Mouse (Mus musculus) embryonic facial prominence, embryonic 15.5 days (tissue): Measurements from ENCODE around the gene Map3k1. TPM values are rescaled to one million over a fixed set of nuclear protein-coding genes. Genes with fewer than 3 reads are reported as not detected.

Experiments used
- ATAC-seq: fragments of 200-750 bp; cut with Nextera tagmentation; 2 replicates; pipeline ENCODE4 v1.8.0; 2017; ENCODE audit warnings: low read depth, moderate TSS enrichment; ENCODE audit not compliant: insufficient number of reproducible peaks, low FRiP score, low TSS enrichment
- H3K27ac ChIP-seq: fragments of 300-500 bp; sonication (generic); replicated peaks from 2 replicates; pipeline ENCODE4 v1.5.1; 2015; ENCODE audit warnings: mild to moderate bottlenecking, inconsistent platforms
- H3K27me3 ChIP-seq: fragments of 300-500 bp; sonication (generic); 2 replicates; pipeline ENCODE4 v1.6.1; 2015; ENCODE audit warnings: inconsistent platforms
- H3K36me3 ChIP-seq: fragments of 300-500 bp; sonication (generic); 2 replicates; pipeline ENCODE4 v1.6.1; 2015; ENCODE audit warnings: mild to moderate bottlenecking, inconsistent platforms
- H3K4me1 ChIP-seq: fragments of 300-500 bp; sonication (generic); 2 replicates; pipeline ENCODE4 v1.6.1; 2015; ENCODE audit warnings: inconsistent platforms
- H3K4me2 ChIP-seq: fragments of 300-500 bp; sonication (generic); replicated peaks from 2 replicates; pipeline ENCODE4 v1.6.1; 2015; ENCODE audit warnings: mild to moderate bottlenecking, inconsistent platforms
- H3K4me3 ChIP-seq: fragments of 300-500 bp; sonication (generic); replicated peaks from 2 replicates; pipeline ENCODE4 v1.5.1; 2015; ENCODE audit warnings: mild to moderate bottlenecking, inconsistent platforms
- H3K9ac ChIP-seq: fragments of 300-500 bp; sonication (generic); 2 replicates; pipeline ENCODE4 v1.6.1; 2015; ENCODE audit warnings: inconsistent platforms
- H3K9me3 ChIP-seq: fragments of 300-500 bp; sonication (generic); replicated peaks from 2 replicates; pipeline ENCODE4 v1.6.1; 2016; ENCODE audit warnings: inconsistent platforms
- WGBS: fragments of 180-500 bp; shearing (Covaris S2); methylation state at CpG from one replicate; pipeline ENCODE4 v1.1.7; 2015; 5-methylcytosine and 5-hydroxymethylcytosine counted together
- polyA plus RNA-seq: library from polyadenylated mRNA; unstranded; fragments of >200 nt; fragmentation: Nextera tagmentation; extraction: Ambion mirVana; gene quantifications from 2 replicates; pipeline ENCODE4 v1.2.1, GENCODE M21; 2015

The Map3k1 gene
- polyA plus RNA-seq, 1 experiment from 2014 or later: 16.3 TPM

GRCm38 (mm10) chr13:111755937-111756336 is 52.9 kb downstream of the Map3k1 start:
- no peak overlapping the region for H3K27ac ChIP-seq
- H3K4me1 ChIP-seq: no peaks in the 10 kb centered on the region
- 95% methylated on average over 15 of the region's 15 CpGs for WGBS
- no peak for ATAC-seq
- H3K9ac ChIP-seq: no peak overlapping the region
- no peaks in the 10 kb centered on the region for H3K27me3 ChIP-seq
- no peak overlapping the region for H3K4me3 ChIP-seq
- H3K36me3 ChIP-seq: peaks cover 94% of the 10 kb centered on the region
- H3K9me3 ChIP-seq: no peaks in the 10 kb centered on the region
- H3K4me2 ChIP-seq: no peak overlapping the region

DNA sequence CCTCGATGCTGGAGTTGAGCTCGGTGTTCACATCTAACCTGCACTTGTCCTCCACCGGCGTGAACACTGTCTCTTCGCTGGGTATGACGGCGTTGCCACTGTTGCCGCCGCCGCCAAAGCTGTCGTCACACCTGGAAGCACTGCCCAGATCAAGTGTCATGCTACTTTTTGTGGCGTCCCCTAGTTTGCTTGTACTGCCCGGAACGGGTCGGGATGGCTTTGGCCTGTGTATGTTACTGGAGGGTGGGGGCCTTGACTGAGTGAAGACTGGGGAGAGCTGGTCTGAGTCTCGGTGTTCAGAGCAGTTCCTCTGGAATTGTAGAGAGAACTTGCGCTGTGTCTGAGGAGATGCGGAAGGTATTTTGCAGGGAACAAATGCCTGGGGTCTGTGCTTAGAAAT is 53.4 kb downstream of the Map3k1 start:
- no peaks in the 10 kb centered on the region for H3K4me1 ChIP-seq
- peaks cover 94% of the 10 kb centered on the region for H3K36me3 ChIP-seq
- H3K27ac ChIP-seq: no peak overlapping the region
- no peak overlapping the region for H3K4me3 ChIP-seq
- WGBS: 97% methylated on average over 18 of the region's 18 CpGs
- H3K4me2 ChIP-seq: no peak overlapping the region
- ATAC-seq: no peak
- H3K9me3 ChIP-seq: no peaks in the 10 kb centered on the region
- no peaks in the 10 kb centered on the region for H3K27me3 ChIP-seq
- H3K9ac ChIP-seq: no peak overlapping the region

DNA sequence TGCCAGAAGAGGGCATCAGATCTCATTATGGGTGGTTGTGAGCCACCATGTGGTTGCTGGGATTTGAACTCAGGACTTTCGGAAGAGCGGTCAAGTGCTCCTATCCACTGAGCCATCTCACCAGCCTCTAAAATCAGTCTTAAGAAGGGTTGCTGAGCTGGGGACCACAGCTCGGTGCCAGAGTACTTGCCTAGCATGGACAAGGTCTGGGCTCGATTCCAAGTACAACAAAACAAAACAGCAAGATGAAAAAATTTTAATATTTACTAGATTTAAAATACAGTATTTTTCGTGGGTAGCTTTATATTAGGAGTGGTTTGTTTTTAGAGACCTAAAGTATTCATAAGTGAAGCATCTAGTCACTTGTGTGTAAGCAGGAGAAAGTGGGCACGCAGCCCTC is 55.5 kb downstream of the Map3k1 start:
- 81% methylated on average over 6 of the region's 6 CpGs for WGBS
- Histone ChIP-seq H3K4me3 (no peak overlapping the region), H3K4me1 (no peaks in the 10 kb centered on the region), H3K9ac (no peak overlapping the region), H3K27ac (no peak overlapping the region), H3K36me3 (peaks cover 96% of the 10 kb centered on the region), H3K27me3 (no peaks in the 10 kb centered on the region), H3K9me3 (no peaks in the 10 kb centered on the region), H3K4me2 (no peak overlapping the region)
- ATAC-seq: no peak

GRCm38 (mm10) chr13:111748301-111749062 is 60.3 kb downstream of the Map3k1 start:
- Histone ChIP-seq H3K36me3 (peaks cover 53% of the 10 kb centered on the region), H3K9ac (no peak overlapping the region), H3K27me3 (no peaks in the 10 kb centered on the region), H3K9me3 (no peaks in the 10 kb centered on the region), H3K4me2 (no peak overlapping the region), H3K27ac (no peak overlapping the region), H3K4me1 (no peaks in the 10 kb centered on the region), H3K4me3 (no peak overlapping the region)
- WGBS: 91% methylated on average over 28 of the region's 28 CpGs
- no peak for ATAC-seq

- Histone ChIP-seq H3K9me3 (no peaks in the 10 kb centered on the region), H3K4me3 (no peak overlapping the region), H3K4me1 (no peaks in the 10 kb centered on the region), H3K27ac (no peak overlapping the region), H3K36me3 (peaks cover 39% of the 10 kb centered on the region), H3K9ac (no peak overlapping the region), H3K4me2 (no peak overlapping the region), H3K27me3 (no peaks in the 10 kb centered on the region)
- WGBS: 84% methylated on average over 5 of the region's 5 CpGs
- no peak for ATAC-seq
Measured at GRCm38 (mm10) chr13:111746831-111747230, 62.0 kb downstream of the Map3k1 start.

DNA sequence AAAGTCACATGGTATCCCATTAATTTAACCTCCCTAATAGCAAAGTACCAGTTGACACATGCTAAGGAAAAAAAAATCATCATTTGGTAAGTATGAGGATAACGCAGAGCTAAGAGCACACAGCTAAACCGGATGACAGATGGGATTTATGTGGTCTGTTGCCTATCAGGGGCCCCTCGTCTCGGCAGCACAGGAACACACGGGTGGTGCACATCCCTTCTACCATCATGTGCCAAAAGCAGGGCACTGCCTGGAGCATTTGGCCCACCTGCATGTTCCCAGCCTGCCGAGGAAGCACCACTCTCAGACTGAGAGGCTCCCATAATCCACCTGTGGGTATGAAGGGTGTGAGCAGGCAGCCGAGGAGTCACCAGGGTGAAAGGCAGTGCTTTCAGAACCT is 63.6 kb downstream of the Map3k1 start:
- Histone ChIP-seq H3K4me2 (no peak overlapping the region), H3K27ac (no peak overlapping the region), H3K36me3 (peaks cover 23% of the 10 kb centered on the region), H3K27me3 (no peaks in the 10 kb centered on the region), H3K4me1 (no peaks in the 10 kb centered on the region), H3K4me3 (no peak overlapping the region), H3K9me3 (no peaks in the 10 kb centered on the region), H3K9ac (no peak overlapping the region)
- no peak for ATAC-seq
- WGBS: 64% methylated on average over 7 of the region's 7 CpGs

DNA sequence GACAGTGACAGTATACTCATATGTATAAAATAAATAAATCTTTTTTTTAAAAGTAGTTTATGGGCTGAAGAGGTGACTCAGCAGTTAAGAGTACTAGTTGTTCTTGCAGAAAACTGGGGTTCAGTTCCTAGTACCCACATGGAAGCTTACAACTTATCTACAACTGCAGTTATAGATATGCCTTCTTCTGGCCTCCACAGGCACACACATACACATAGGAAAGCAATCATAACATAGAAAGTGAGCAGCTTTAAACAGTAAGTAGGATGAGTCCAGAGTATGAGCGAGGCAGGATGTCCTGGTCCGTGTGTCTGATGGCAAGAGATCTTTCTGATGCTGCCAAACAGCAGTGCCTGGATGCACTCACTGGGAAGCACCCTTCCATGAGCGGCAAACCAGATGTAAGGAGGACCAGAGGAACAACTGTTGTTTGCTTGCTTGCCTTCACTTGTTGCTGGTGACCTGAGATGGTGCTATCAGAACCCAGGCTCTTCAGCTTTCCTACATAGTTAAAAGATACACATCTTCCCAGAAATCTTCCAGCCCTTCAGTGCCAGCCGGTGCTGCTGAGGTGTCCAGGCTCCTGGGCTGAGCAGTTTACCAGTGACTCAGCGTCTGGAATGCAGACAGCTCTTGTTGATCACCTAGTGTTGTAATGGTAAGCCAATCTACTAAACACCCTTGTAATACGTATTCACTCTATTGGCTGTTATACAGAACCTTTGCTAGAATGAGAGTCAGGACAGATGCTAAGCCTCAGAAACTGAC is 64.4 kb downstream of the Map3k1 start:
- Histone ChIP-seq H3K9me3 (no peaks in the 10 kb centered on the region), H3K4me2 (no peak overlapping the region), H3K27ac (no peak overlapping the region), H3K4me1 (no peaks in the 10 kb centered on the region), H3K36me3 (peaks cover 16% of the 10 kb centered on the region), H3K4me3 (no peak overlapping the region), H3K27me3 (no peaks in the 10 kb centered on the region), H3K9ac (no peak overlapping the region)
- WGBS: 75% methylated on average over 6 of the region's 6 CpGs
- ATAC-seq: no peak

DNA sequence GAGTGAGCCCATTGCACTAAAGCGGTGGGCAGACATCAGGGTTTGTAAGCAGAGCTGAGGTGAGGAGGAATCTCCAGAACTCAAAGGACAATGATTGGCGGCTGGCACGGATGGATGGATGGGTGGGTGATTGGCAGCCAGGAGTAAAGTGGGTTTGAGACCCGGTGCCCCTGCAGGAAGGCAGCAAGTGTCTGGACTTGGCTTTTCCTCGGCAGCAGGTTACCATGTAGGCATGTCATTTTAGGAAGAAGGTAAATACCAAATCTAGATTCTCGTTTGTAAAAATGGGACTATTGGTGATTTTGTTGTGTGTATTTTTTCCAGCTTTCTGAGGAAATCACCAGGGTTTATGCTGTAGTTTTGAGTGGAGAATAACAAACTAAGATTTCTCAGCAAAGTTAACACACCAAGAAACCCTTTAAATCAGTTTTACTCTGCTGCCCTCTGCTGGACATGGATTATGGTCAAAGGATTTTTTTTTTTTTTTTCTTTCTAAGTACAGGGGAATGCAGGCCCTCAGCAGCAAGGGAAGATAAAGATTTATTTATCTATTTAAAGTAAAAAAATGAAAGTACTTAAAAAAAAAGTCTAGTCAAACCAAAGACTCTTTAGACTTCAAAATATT is 66.7 kb downstream of the Map3k1 start:
- ATAC-seq: no peak
- H3K9me3 ChIP-seq: no peaks in the 10 kb centered on the region
- 57% methylated on average over 6 of the region's 6 CpGs for whole genome bisulfite sequencing
- H3K4me3 ChIP-seq: no peak overlapping the region
- H3K4me1 ChIP-seq: no peaks in the 10 kb centered on the region
- H3K27me3 ChIP-seq: no peaks in the 10 kb centered on the region
- no peak overlapping the region for H3K9ac ChIP-seq
- H3K36me3 ChIP-seq: no peaks in the 10 kb centered on the region
- H3K27ac ChIP-seq: no peak overlapping the region
- H3K4me2 ChIP-seq: no peak overlapping the region

- 67% methylated on average over 7 of the region's 7 CpGs for WGBS
- no peak overlapping the region for H3K4me3 ChIP-seq
- H3K36me3 ChIP-seq: no peaks in the 10 kb centered on the region
- H3K4me1 ChIP-seq: no peaks in the 10 kb centered on the region
- no peak overlapping the region for H3K27ac ChIP-seq
- ATAC-seq: no peak
- no peaks in the 10 kb centered on the region for H3K9me3 ChIP-seq
- H3K27me3 ChIP-seq: no peaks in the 10 kb centered on the region
- no peak overlapping the region for H3K9ac ChIP-seq
- H3K4me2 ChIP-seq: no peak overlapping the region
Measured at GRCm38 (mm10) chr13:111741204-111741990, 67.4 kb downstream of the Map3k1 start.

DNA sequence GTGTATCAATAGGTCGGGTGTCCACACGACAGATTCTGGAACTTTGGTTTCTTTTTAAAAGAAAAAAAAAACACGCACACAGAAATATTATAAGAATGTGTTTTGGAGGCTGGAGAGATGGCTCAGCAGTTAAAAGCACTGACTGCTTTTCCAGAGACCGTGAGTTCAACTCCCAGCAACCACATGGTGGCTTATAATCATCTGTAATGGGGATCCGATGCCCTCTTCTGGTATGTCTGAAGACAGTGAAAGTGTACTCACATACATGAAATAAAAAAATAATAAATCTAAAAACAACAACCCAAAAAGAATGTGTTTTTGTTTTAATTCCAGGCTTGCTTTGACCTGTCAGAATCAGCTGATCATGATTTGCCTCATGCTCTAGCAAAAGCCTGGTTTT is 81.9 kb downstream of the Map3k1 start:
- Histone ChIP-seq H3K4me1 (no peaks in the 10 kb centered on the region), H3K9me3 (0 out of 2 replicates have a peak, but pooled peaks cover 4% of the 10 kb centered on the region), H3K36me3 (no peaks in the 10 kb centered on the region), H3K27me3 (no peaks in the 10 kb centered on the region), H3K4me3 (no peak overlapping the region), H3K9ac (no peak overlapping the region), H3K4me2 (no peak overlapping the region), H3K27ac (no peak overlapping the region)
- 91% methylated on average over 5 of the region's 5 CpGs for WGBS
- ATAC-seq: no peak
